Mouse (Mus musculus) limb, embryonic 13.5 days (tissue): ENCODE measurements around the gene Znrf3. TPM values are rescaled to one million over a fixed set of nuclear protein-coding genes. Genes with fewer than 3 reads are reported as not detected.
A peak's percentile ranks its signal among the peaks of the same experiment; 100 is the strongest.

Source experiments
- ATAC-seq: fragments of 200-750 bp; cut with Nextera tagmentation; 2 replicates; pipeline ENCODE4 v1.8.0; 2017; ENCODE audit warnings: low read depth, moderate number of reproducible peaks, moderate TSS enrichment; ENCODE audit not compliant: low FRiP score
- H3K27ac ChIP-seq: fragments of 300-500 bp; sonication (generic); 2 replicates; pipeline ENCODE4 v1.5.1; 2015; ENCODE audit warnings: inconsistent platforms, mild to moderate bottlenecking, moderate library complexity
- H3K27me3 ChIP-seq: fragments of 300-500 bp; sonication (generic); 2 replicates; pipeline ENCODE4 v1.6.1; 2015; ENCODE audit warnings: mild to moderate bottlenecking, inconsistent platforms
- H3K36me3 ChIP-seq: fragments of 300-500 bp; sonication (generic); 2 replicates; pipeline ENCODE4 v1.6.1; 2015; ENCODE audit warnings: inconsistent platforms, mild to moderate bottlenecking, moderate library complexity
- H3K4me1 ChIP-seq: fragments of 300-500 bp; sonication (generic); 2 replicates; pipeline ENCODE4 v1.6.1; 2015; ENCODE audit warnings: inconsistent platforms
- H3K4me2 ChIP-seq: fragments of 300-500 bp; sonication (generic); replicated peaks from 2 replicates; pipeline ENCODE4 v1.6.1; 2015; ENCODE audit warnings: inconsistent platforms, mild to moderate bottlenecking, moderate library complexity
- H3K4me3 ChIP-seq: fragments of 300-500 bp; sonication (generic); 2 replicates; pipeline ENCODE4 v1.5.1; 2015; ENCODE audit warnings: moderate library complexity, mild to moderate bottlenecking, inconsistent platforms
- H3K9ac ChIP-seq: fragments of 300-500 bp; sonication (generic); 2 replicates; pipeline ENCODE4 v1.6.1; 2015; ENCODE audit warnings: mild to moderate bottlenecking, inconsistent platforms
- H3K9me3 ChIP-seq: fragments of 300-500 bp; sonication (generic); 2 replicates; pipeline ENCODE4 v1.6.1; 2016; ENCODE audit warnings: inconsistent platforms
- WGBS: fragments of 180-500 bp; shearing (Covaris S2); methylation state at CpG from one replicate; pipeline ENCODE4 v1.1.7; 2015; 5-methylcytosine and 5-hydroxymethylcytosine counted together
- polyA plus RNA-seq: library from polyadenylated mRNA; unstranded; fragments of >200 nt; fragmentation: Nextera tagmentation; extraction: Ambion mirVana; gene quantifications from 2 replicates; pipeline ENCODE4 v1.2.1, GENCODE M21; 2015

The Znrf3 gene
- polyA plus RNA-seq, 1 experiment from 2014 or later = 14.8 TPM

- Histone ChIP-seq H3K4me1 (peaks cover 45% of the 10 kb centered on the region), H3K27me3 (no peaks in the 10 kb centered on the region), H3K9me3 (no peaks in the 10 kb centered on the region), H3K9ac (0 out of 2 replicates have a peak overlapping the region, but pooled peaks have one; percentile 35), H3K4me2 (peak overlapping the region; percentile 23; the same call in 1 of the 2 replicates), H3K36me3 (peaks cover 42% of the 10 kb centered on the region), H3K27ac (peak overlapping the region; percentile 75), H3K4me3 (no peak overlapping the region)
- peak; percentile 29; the same call in 1 of the 2 replicates for ATAC-seq
- WGBS = 5% methylated on average over 10 of the region's 10 CpGs
Observed at GRCm38 (mm10) chr11:5239706-5240690, 204.6 kb downstream of the Znrf3 start.

Other genes with a start within 250 kb of the Znrf3 start
- 20.5 and 24.3 TPM in 2 replicates for gene Kremen1, start 183.3 kb downstream of the Znrf3 start, polyA plus RNA-seq
- 155 and 177 TPM in 2 replicates for gene Xbp1, start 75.8 kb upstream of the Znrf3 start, polyA plus RNA-seq
- gene Ccdc117, start 97.3 kb upstream of the Znrf3 start, polyA plus RNA-seq = 18.9 and 21.7 TPM in 2 replicates
- gene Ankrd36, start 124.8 kb upstream of the Znrf3 start, polyA plus RNA-seq = 0.10 TPM in 1 of 2 replicates, not detected in the other